Mouse (Mus musculus) common myeloid progenitor, adult 5-6 weeks (primary cell): ENCODE data around the gene Ndufaf2. TPM values are rescaled to one million over a fixed set of nuclear protein-coding genes. Genes with fewer than 3 reads are reported as not detected.

ENCODE experiments used
- ATAC-seq: replicated peaks from 2 replicates; pipeline ENCODE4 v1.8.0; 2016; ENCODE audit warnings: low read depth, mild to moderate bottlenecking, moderate TSS enrichment, inconsistent platforms; ENCODE audit not compliant: poor library complexity, severe bottlenecking
- total RNA-seq: library from RNA; stranded (forward); fragments of 200-1000, 187-1606 nt; gene quantifications from 2 replicates; pipeline ENCODE4 v1.2.3, GENCODE M21; 2017

Ndufaf2 gene
- total RNA-seq, 1 experiment from 2014 or later = 56.9 TPM

DNA sequence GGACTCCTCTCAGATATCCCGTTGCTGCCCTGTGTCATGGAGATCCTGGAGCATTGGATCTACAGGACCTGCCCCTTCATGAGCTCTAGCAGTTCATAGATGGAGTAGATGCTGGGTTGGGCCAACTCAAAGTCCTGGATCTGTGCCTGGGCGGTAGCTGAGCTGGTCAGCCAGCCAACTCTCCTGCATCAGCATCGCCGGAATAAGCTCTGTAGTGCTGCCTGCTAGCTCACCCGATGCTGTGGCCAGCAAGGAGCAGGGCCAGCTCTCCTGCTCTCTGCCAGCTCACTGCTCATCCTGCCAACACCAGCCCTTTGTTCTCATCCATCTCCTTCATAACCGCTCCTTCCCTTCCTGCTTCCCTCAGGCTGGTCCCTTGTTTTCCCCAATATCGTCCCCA is 62.8 kb downstream of the Ndufaf2 start:
- ATAC-seq = no peak

DNA sequence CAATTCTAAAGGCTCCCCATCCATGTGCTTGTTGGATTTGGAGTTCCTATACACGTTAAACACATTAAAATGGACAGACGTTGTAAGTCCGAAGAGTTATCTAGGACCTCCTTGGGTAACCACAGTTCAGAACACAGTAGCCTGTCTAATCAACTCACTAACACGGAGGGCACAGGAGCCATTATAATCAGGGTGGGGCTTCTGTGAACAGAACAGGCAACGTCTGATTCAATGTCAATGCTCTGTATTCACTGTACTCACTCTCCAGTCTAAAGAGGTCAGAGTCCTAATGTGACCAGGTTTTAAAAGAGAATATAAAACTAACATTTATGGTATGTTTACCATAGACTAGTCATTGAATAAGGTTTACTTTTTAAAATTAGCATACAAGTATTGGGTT is 63.7 kb downstream of the Ndufaf2 start:
- no peak for ATAC-seq

GRCm38 (mm10) chr13:108092290-108092689 is 66.1 kb downstream of the Ndufaf2 start:
- no peak for ATAC-seq

DNA sequence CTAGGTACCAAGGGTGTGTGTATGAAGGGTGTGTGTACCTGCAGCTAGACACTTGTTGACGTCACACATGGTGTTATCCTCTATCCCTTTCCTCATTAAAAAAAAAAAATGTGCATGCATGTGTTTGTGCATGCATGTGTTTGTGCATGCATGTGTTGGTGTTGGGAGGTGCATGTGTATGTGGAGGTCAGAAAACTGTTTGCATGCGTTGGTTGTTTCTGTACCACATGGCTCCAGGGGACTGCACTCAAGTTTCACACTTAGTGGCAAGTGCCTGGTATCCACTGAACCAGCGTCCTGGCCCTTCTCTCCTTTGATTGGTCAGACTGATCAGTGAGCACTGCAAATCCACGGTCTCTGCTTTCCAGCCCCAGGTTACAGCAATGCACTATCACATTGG is 71.7 kb downstream of the Ndufaf2 start:
- no peak for ATAC-seq

DNA sequence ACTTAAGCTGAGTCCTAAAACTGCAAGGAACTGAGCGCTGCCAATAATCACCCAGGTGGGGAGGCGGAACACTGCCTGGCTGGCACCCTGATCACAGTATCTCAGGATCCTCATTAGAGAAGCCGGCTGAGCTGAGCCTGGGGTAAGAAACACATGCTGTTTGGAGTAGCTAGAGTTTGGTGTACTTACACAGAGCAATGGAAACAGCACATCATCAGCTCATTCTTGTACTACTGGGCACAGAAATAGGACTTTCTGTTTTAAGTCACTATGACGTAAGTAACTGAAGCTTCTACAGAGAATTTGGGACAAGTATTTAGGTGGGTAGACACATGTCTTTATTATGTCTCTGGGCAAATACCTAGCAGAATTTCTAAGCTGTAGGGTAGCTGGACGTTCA is 72.4 kb downstream of the Ndufaf2 start:
- no peak for ATAC-seq

DNA sequence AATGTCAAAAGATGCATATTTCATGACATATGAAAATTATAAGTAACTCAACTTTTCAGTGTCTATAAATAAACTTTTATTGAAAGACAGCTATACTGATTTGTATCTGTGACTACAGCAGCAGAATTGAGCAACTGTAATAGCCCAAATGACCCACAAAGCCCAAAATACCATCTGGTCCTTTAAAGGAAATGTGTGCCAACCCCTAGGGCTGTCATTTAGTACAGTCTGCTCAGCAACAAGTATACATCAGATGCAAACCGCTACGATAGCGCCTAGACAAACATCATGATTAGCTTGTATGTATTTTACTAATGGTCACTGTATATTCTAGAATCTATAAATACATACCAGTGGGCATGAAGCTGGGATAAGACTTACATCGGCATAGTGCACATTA is 74.3 kb downstream of the Ndufaf2 start:
- no peak for ATAC-seq

- ATAC-seq = no peak
These were observed 80.5 kb downstream of the Ndufaf2 start for GRCm38 (mm10) chr13:108077901-108078300.

GRCm38 (mm10) chr13:108077476-108077875 is 80.9 kb downstream of the Ndufaf2 start:
- ATAC-seq = peak; percentile 69

- ATAC-seq = no peak
These were observed 88.3 kb downstream of the Ndufaf2 start for GRCm38 (mm10) chr13:108070171-108070570.

DNA sequence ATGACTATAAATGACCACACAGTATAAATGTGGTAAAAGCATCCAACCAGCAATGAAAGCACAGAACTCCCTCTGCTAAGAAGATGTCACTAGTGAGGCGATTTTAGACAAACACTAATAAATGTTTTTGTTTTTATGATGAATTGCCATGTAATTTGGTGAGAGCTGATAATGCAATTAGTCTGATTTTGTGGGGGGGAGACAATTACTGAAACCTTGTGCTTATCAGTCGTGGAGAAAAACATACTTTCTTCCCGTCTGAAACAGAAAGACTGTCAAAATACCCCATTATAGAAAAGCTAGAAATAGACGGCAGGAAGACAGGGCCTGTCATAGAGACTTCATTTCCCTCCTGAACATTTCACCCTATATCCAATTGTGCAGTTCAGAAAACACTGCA is 89.3 kb downstream of the Ndufaf2 start:
- no peak for ATAC-seq

DNA sequence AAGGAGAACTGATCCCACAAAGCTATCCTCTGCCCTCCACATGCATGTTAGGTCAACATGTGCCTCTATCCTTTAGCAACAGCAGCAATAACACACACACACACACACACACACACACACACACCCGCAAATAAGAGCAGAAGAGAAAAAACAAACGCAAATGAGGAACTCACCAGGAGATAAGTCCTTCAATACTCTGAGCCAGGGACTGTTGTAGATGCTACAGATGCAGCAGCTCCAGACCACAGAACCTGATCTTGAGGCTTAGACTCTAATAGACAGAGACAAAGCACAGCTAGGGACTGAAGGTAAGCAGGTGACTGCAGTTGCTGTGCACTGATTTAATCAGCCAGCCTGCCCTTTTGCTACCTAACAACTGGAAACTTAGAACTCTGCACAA is 92.4 kb downstream of the Ndufaf2 start:
- peak; percentile 60 for ATAC-seq

DNA sequence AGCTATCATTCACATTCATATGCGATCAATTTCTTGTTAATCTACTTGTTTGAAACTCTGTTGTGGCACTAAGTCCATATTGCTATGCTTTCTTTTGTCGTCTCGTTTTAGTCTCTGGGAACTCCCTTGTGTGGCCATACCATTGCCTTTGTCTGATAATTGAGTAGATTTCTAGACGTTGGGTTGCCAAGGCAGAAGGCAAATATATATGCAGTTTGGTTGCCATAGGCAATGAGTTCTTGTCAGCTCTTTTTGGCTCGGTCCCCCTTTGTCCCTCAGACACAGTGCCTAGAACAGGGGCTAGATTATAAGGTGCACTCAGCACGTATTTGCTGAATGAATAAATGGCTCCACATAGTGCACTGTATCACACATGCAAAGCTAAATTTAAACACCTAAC is 94.1 kb downstream of the Ndufaf2 start:
- ATAC-seq = no peak

DNA sequence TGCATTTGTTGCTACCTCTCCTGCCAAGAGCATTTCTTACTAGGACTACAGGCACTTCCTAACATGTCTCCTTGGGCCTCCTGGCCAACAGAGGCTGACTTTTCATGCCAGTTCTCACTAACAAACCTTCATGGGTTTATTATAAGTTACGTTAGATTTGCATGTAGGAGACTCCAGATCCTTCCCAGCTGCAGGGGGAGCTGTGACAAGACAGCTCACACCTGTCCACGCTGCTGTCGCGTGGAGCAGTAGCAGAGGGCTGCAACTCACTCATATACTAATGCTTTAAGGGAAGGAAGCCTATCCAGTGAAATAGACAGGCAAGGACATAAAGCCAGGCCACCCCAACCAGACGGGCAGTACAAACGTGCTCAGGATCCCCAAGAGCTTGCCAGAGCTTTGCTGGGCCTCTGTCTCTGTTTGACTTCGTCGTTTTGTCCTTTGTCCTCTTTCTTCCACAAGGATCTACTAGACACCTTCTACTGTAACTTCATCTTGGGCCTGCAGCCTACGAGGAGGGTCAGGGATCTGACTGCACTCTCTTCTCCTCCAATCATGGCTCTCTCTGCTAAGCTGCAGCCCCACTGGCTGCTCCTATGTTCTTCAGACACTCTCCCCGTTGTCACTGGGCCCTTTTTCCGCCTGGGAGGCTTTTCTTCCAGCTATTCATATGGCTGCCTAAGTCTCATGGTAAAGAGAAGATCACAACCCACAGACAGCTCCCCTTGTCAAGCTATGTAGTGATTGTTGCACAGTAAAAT is 94.9 kb downstream of the Ndufaf2 start:
- no peak for ATAC-seq

- ATAC-seq = no peak
These were observed 95.5 kb downstream of the Ndufaf2 start for GRCm38 (mm10) chr13:108062900-108063299.

DNA sequence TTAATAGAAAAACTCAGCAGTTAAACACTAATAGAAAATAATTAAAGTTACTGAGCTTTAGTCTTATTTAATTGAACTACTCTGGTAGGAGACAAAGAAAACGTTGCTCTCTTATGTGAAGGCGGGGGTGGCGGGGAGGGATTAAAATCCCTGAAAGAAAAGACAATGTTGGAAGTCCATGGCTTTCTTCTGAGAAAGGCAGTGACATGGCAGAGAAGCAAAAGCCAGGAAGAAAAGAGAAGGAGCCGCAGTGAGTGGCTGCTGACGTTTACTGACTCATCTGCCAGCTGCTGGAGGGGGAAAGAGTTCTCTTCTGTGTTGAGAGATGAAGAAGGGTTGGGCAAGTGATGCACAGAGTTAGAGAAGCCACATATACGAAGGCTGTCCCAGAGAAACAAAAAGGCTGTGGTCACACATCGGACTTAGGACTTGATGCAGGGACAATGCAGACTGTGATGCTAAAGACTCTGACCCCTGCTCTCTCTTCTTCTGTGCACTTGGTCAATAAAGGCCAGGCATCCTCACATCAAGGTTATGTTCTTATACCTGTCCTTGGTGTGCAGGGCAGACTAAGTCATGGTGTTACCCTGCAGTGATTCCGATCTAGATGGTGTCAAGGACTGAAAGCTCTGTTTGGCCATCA is 97.4 kb downstream of the Ndufaf2 start:
- no peak for ATAC-seq

DNA sequence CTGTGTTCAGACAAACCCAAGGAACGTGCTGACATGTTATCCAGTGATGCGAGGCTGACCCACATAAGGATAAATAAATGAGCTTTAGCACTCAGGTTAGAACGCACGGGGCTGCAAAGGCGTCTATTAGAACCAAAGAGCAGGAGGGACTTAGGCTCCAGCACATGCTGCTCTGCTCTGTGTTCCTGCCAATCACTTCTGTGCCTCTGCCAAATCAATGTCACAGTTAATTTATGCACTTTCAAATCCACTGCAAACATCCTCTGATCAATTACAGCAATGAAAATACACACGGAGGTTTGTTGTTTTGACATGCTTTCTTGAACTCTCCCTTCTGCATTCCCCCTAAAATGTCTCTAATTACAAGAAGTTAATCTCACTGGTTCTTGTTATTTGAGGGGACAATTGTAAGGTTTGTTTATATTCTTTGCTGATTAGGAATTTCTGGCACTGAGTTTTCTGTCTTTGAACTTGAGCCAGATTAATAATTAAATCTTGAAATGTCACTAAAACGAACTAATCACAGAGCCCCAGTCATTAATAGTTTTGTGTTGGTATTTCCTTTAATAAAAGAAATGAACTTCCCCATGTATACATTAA is 98.0 kb downstream of the Ndufaf2 start:
- ATAC-seq = no peak

- ATAC-seq = peak; percentile 68
These were observed 101.5 kb downstream of the Ndufaf2 start for GRCm38 (mm10) chr13:108056896-108057295.

- ATAC-seq = no peak
These were observed 111.1 kb downstream of the Ndufaf2 start for GRCm38 (mm10) chr13:108047364-108047763.

DNA sequence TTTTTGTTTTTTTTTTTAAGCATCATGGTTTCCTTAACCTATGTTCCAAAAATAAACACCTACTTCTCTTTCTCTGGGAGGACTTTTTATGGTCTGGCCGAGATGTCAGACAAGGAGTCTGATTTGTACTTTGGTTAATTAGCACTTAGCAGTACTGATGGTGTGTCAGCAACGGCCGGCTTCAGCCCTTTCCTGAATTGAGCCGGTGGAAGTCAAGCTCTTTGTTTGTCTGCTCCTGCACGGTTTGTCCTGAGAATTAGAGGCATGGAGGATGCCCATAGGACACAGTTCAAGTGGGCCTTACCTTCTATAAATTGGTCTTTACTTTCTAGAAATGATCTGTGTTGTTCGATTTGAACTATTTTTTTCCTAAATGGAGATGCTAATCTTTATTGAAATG is 111.5 kb downstream of the Ndufaf2 start:
- no peak for ATAC-seq

- no peak for ATAC-seq
These were observed 112.4 kb downstream of the Ndufaf2 start for GRCm38 (mm10) chr13:108046071-108046470.

- ATAC-seq = no peak
These were observed 112.8 kb downstream of the Ndufaf2 start for GRCm38 (mm10) chr13:108045646-108046045.
